Mouse (Mus musculus) embryo, embryonic 10.5 days (tissue): ENCODE data around the gene Ube2c.

Experiments used
- DNase-seq: peaks from one replicate; pipeline ENCODE4 v3.0.0-alpha.2; 2015; ENCODE audit warnings: low spot score

Ube2c gene

GRCm38 (mm10) chr2:164822636-164823165, 53.0 kb downstream of the Ube2c start, which contains the start of gene Zswim1:
Gene Zswim1 (plus strand): TSS chr2:164822686.
- DNase-seq = peak; percentile 99

DNA sequence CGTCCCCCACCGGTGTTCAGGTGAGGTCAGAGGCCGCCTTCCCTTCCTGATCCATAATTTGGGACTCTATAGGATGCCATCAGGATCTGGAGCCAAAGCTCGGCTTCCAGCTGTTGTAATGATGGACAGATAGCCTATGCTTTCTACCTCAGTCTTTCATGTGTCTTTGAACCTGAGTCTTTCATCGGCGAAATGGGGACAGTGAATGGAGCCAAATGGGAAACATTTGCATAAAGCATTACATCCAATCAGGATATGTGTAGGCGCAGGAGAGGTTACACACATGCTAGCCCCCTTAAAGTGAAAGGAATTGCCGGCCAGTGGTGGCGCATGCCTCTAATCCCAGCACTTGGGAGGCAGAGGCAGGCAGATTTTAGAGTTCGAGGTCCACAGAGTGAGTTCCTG, 53.5 kb downstream of the Ube2c start:
- DNase-seq = peak; percentile 77

DNA sequence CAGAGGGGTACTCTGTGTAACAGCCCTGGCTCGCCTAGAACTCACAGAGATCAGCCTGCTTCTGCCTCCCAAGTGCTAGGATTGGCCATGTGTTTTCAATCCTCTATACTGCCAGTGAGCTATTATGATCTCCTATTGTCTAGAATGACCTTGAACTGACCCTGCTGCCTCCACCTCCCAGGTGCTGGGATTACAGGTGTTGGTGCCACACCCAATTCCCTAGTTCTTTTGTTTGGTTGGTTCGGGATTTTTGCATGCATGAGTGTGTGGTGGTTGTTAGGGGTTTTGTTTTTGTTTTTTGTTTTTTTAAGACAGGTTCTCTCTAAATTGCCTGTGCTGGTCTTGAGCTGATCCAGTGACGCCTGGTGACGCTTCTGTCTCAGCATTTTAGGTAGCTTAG, 54.3 kb downstream of the Ube2c start:
- DNase-seq = no peak

DNA sequence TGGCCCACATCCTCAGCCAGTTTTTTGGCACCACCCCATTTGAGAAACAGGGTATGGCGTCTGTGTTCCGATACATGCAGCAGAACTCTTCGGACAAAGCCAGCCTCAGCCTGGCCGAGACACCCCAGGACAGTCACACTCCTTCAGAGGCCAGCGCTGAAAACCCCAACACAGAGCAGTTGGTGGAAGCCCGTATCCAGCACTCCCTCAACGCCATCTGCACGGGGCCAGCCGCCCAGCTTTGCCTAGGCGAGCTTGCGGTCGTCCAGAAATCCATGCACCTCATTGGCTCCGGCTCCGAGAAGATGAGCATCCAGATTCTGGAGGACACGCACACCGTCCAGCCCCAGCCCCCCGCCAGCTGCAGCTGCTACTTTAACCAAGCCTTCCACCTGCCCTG, 55.8 kb downstream of the Ube2c start:
- no peak for DNase-seq

DNA sequence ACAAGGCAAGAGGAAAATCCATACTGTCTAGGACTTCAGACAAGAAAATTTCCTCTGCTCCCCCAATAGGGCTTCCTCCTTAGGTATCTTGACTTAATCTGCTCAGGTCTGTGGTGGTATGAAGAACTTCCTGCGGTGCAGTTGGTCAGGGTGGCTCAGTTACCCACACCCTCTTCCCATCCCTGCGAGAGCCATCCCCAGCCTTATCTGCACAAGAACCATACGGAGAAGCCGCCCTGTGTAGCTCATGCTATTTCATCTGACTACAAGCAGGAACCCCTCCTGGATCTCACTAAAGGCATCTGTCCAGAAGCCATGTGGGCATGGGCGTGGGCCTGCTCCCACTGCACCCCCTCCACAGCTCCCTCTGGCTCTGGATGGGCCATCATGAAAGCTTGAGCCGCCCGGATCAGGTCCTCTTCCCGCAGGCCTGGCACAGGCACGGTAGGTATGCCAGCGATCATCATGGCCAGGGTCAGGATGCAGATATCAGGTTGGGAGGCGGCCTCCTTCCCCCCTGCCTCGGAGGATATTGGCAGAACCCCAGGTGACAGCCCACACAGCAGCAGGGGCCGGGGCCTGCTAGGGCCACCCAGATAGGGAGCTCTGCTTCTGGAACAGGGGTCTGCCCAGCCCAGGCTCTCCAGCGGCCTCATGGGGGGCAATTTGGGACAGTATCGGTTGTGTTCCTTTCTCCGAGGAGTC, 57.6 kb downstream of the Ube2c start:
- DNase-seq = no peak
